Mouse (Mus musculus): ENCODE results near the gene Mgea5.

Mgea5 gene

GRCm38 (mm10) chr19:45730042-45730441, 53.6 kb downstream of the Mgea5 start:
- DNase-seq (ENCODE audit: low spot score), result no peak

DNA sequence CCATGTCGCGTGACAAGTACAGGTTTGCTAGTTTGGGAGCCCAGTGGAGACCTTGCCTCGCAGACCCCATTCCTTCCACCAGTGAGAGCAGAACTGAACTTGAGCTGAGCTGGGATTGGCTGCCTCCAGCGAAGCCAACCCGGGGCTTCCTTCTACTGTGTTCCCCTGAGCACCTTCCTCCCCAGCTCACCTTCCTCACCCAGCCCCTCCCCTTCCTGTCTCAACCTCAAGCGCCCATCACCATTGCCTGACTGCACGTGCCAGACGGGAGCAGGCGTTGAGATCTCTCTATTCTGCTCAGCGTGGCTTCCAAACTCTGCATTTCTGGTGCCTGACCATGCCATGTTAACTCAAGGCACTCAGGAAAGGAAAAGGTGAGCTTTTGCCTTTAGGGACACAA, 56.4 kb downstream of the Mgea5 start:
- DNase-seq (ENCODE audit: low spot score), result no peak

- DNase-seq (ENCODE audit: low spot score), result no peak
Observed at GRCm38 (mm10) chr19:45725677-45726277, 57.9 kb downstream of the Mgea5 start.

GRCm38 (mm10) chr19:45722188-45722587, 61.4 kb downstream of the Mgea5 start:
- DNase-seq (ENCODE audit: low spot score), result no peak

GRCm38 (mm10) chr19:45718286-45718685, 65.4 kb downstream of the Mgea5 start:
- DNase-seq (ENCODE audit: low spot score), result no peak

- peak; percentile 76 for DNase-seq (ENCODE audit: low spot score)
Observed at GRCm38 (mm10) chr19:45717493-45718220, 66.0 kb downstream of the Mgea5 start.

- no peak for DNase-seq (ENCODE audit: low spot score)
Observed at GRCm38 (mm10) chr19:45708704-45709103, 74.9 kb downstream of the Mgea5 start.

All from MN1 (cell line).